Mouse (Mus musculus) forebrain, embryonic 10.5 days (tissue): ENCODE results near the gene Rorc. TPM values are rescaled to one million over a fixed set of nuclear protein-coding genes. Genes with fewer than 3 reads are reported as not detected.
A peak's percentile ranks its signal among the peaks of the same experiment; 100 is the strongest.

ENCODE experiments used
- DNase-seq: peaks from one replicate; pipeline ENCODE4 v3.0.0-alpha.2; 2017; ENCODE audit warnings: low spot score; ENCODE audit errors: extremely low spot score
- H3K27ac ChIP-seq: fragments of 300-500 bp; sonication (generic); 2 replicates; pipeline ENCODE4 v1.5.1; 2016; ENCODE audit warnings: mild to moderate bottlenecking
- H3K27me3 ChIP-seq: fragments of 300-500 bp; sonication (generic); 2 replicates; pipeline ENCODE4 v1.6.1; 2016; ENCODE audit warnings: mild to moderate bottlenecking; ENCODE audit not compliant: poor library complexity, severe bottlenecking
- H3K36me3 ChIP-seq: fragments of 300-500 bp; sonication (generic); replicated peaks from 2 replicates; pipeline ENCODE4 v1.6.1; 2016; ENCODE audit warnings: mild to moderate bottlenecking, moderate library complexity
- H3K4me1 ChIP-seq: fragments of 300-500 bp; sonication (generic); 2 replicates; pipeline ENCODE4 v1.6.1; 2016
- H3K4me3 ChIP-seq: fragments of 300-500 bp; sonication (generic); 2 replicates; pipeline ENCODE4 v1.5.1; 2016; ENCODE audit warnings: mild to moderate bottlenecking, moderate library complexity
- H3K9me3 ChIP-seq: fragments of 300-500 bp; sonication (generic); 2 replicates; pipeline ENCODE4 v1.6.1; 2016; ENCODE audit warnings: mild to moderate bottlenecking, moderate library complexity
- WGBS: fragments of 180-500 bp; shearing (Covaris S2); methylation state at CpG from one replicate; pipeline ENCODE4 v1.1.7; 2016; 5-methylcytosine and 5-hydroxymethylcytosine counted together
- polyA plus RNA-seq: library from polyadenylated mRNA; unstranded; fragments of >200 nt; fragmentation: Nextera tagmentation; extraction: Ambion mirVana; gene quantifications from 2 replicates; pipeline ENCODE4 v1.2.1, GENCODE M21; 2016

Rorc gene
- polyA plus RNA-seq, 1 experiment from 2014 or later = 0.36 TPM

DNA sequence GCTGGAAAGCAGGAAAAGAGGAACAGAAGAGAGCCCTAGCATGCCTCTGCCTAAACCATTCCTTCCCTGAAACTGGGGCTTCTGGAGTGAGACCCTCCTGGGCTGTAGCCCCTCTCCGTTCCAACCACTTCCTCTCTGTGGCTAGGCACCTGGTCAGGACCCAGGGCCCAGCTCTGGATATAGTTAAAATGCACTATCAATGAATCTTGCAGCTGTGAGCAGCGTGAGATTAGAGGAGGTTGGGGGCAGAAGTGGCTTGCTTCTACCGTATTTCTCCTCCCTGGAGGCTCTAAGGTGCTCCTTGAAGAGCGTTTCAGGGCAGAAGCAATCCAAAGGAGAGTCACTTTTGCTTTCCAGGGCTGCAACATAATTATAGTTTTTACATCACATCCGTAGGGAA lies 9.7 kb downstream of the Rorc start:
- 85% methylated on average over 5 of the region's 5 CpGs for WGBS

DNA sequence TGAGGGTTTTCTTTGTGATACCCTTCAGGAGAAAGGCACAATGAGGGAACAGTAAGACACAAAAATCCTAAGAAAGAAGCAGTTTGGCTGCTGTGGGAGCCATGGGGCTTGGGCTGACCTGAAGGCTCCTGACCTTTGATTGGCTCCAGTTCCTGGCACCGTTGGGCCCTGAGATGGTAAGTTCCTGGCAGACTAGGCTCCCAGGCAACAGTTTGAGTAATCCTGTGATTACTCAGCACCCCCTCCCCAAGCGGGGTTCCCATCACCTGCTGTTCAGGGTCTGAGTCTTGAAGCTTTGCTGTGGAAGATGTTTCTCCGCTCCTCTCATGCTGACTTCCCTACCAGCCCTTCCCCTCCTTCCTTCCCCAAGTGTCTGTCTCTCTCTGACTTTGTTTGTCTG lies 10.9 kb downstream of the Rorc start:
- Histone ChIP-seq H3K27me3 (no peaks in the 10 kb centered on the region), H3K27ac (no peak overlapping the region), H3K9me3 (no peaks in the 10 kb centered on the region), H3K4me1 (peaks cover 9% of the 10 kb centered on the region), H3K4me3 (no peak overlapping the region), H3K36me3 (no peaks in the 10 kb centered on the region)
- no peak for DNase-seq
- WGBS = 65% methylated on average over 3 of the region's 3 CpGs

More for the DNA sequence above, 9.7 kb downstream of the Rorc start:
- DNase-seq = no peak
- no peaks in the 10 kb centered on the region for H3K36me3 ChIP-seq
- peaks cover 2% of the 10 kb centered on the region; the same call in 1 of the 2 replicates for H3K27me3 ChIP-seq
- H3K9me3 ChIP-seq = no peaks in the 10 kb centered on the region
- H3K27ac ChIP-seq = no peak overlapping the region
- H3K4me3 ChIP-seq = no peak overlapping the region
- H3K4me1 ChIP-seq = peaks cover 10% of the 10 kb centered on the region

GRCm38 (mm10) chr3:94386671-94387070 lies 14.1 kb downstream of the Rorc start:
- 78% methylated on average over 4 of the region's 4 CpGs for WGBS
- Histone ChIP-seq H3K9me3 (no peaks in the 10 kb centered on the region), H3K4me1 (no peaks in the 10 kb centered on the region), H3K36me3 (no peaks in the 10 kb centered on the region), H3K4me3 (no peak overlapping the region), H3K27ac (no peak overlapping the region), H3K27me3 (no peaks in the 10 kb centered on the region)
- DNase-seq = no peak

- DNase-seq = no peak
- Histone ChIP-seq H3K27ac (no peak overlapping the region), H3K4me3 (no peak overlapping the region), H3K27me3 (no peaks in the 10 kb centered on the region), H3K9me3 (no peaks in the 10 kb centered on the region), H3K4me1 (no peaks in the 10 kb centered on the region), H3K36me3 (no peaks in the 10 kb centered on the region)
- 94% methylated on average over 10 of the region's 10 CpGs for WGBS
Measured at GRCm38 (mm10) chr3:94387391-94387790, 14.8 kb downstream of the Rorc start.

DNA sequence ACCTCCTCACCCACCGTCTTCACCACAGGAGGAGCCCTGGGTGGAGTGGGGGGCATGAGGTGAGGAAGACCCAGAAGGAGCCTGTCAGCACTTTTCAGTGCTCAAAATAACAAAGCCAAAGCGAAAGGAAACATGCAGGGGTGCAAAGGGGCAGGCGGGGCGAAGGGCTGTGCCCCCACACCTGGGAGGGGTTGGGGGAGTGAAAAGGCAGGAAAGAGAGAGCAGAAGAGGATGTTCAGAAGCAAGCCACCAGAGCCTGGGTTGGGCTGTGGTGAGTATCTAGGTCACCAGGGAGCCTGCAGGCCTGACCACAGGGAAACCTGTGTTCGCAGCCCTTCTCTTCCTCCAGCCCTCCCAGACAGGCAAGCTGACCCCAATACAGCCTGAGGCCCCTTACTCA lies 15.5 kb downstream of the Rorc start:
- WGBS = 87% methylated on average over 5 of the region's 5 CpGs
- H3K9me3 ChIP-seq = no peaks in the 10 kb centered on the region
- H3K27me3 ChIP-seq = no peaks in the 10 kb centered on the region
- no peak for DNase-seq
- no peak overlapping the region for H3K4me3 ChIP-seq
- H3K36me3 ChIP-seq = no peaks in the 10 kb centered on the region
- H3K27ac ChIP-seq = no peak overlapping the region
- H3K4me1 ChIP-seq = no peaks in the 10 kb centered on the region

- WGBS = 96% methylated on average over 16 of the region's 16 CpGs
- Histone ChIP-seq H3K4me1 (no peaks in the 10 kb centered on the region; the same call in 1 of the 2 replicates), H3K27ac (no peak overlapping the region), H3K4me3 (no peak overlapping the region), H3K9me3 (no peaks in the 10 kb centered on the region), H3K36me3 (no peaks in the 10 kb centered on the region), H3K27me3 (no peaks in the 10 kb centered on the region)
- no peak for DNase-seq
Measured at GRCm38 (mm10) chr3:94389420-94389819, 16.8 kb downstream of the Rorc start.

DNA sequence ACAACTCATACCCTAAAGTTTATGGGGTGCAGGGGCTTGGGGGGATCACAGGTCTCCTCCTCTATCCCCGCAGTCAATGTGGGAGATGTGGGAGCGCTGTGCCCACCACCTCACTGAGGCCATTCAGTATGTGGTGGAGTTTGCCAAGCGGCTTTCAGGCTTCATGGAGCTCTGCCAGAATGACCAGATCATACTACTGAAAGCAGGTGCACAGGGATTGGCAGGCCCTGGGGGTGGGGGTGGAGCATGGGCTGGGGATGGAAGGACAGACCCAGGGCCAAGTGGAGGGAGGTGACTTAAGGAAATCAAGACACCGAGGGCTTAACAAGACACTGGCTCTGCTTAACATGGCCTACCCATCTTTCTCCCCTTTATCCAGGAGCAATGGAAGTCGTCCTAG lies 18.4 kb downstream of the Rorc start:
- no peak for DNase-seq
- H3K9me3 ChIP-seq = no peaks in the 10 kb centered on the region
- no peaks in the 10 kb centered on the region for H3K27me3 ChIP-seq
- H3K4me3 ChIP-seq = no peak overlapping the region
- H3K27ac ChIP-seq = no peak overlapping the region
- no peaks in the 10 kb centered on the region for H3K36me3 ChIP-seq
- H3K4me1 ChIP-seq = no peaks in the 10 kb centered on the region; the same call in 1 of the 2 replicates
- WGBS = 85% methylated on average over 5 of the region's 5 CpGs

DNA sequence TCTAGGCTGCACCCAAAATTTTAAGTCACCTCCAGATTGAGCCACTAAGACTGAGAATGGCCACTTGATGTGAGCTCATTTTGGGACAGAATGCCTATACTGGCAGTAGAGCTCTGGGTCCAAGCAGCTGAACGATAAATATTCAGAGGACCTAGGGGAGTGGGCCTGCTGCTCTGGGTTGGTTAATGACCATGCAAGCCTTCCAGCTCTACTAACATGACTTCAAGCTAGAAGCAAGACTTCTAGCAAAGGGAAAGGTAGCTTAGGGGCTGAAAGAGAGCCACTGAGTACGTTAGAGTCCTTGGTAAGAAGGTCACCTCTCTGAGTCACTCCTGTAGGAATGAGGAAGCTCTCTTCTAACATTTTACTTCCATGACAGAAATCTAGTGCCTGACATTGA lies 19.5 kb downstream of the Rorc start:
- Histone ChIP-seq H3K36me3 (no peaks in the 10 kb centered on the region), H3K4me1 (no peaks in the 10 kb centered on the region; the same call in 1 of the 2 replicates), H3K4me3 (no peak overlapping the region), H3K27ac (no peak overlapping the region), H3K9me3 (no peaks in the 10 kb centered on the region), H3K27me3 (peaks cover 9% of the 10 kb centered on the region)
- no peak for DNase-seq
- WGBS = 77% methylated on average over 2 of the region's 2 CpGs

GRCm38 (mm10) chr3:94393049-94393448 lies 20.5 kb downstream of the Rorc start:
- 78% methylated on average over 4 of the region's 4 CpGs for WGBS
- Histone ChIP-seq H3K9me3 (no peaks in the 10 kb centered on the region), H3K27ac (no peak overlapping the region), H3K4me3 (no peak overlapping the region), H3K27me3 (peaks cover 18% of the 10 kb centered on the region), H3K36me3 (no peaks in the 10 kb centered on the region), H3K4me1 (no peaks in the 10 kb centered on the region; the same call in 1 of the 2 replicates)
- DNase-seq = no peak

GRCm38 (mm10) chr3:94396336-94396735 lies 23.7 kb downstream of the Rorc start:
- Histone ChIP-seq H3K36me3 (no peaks in the 10 kb centered on the region), H3K27ac (no peak overlapping the region), H3K4me1 (peaks cover 19% of the 10 kb centered on the region), H3K9me3 (no peaks in the 10 kb centered on the region), H3K27me3 (peaks cover 51% of the 10 kb centered on the region), H3K4me3 (no peak overlapping the region)
- 72% methylated on average over 1 of the region's 1 CpGs for WGBS
- no peak for DNase-seq

- peaks cover 56% of the 10 kb centered on the region for H3K27me3 ChIP-seq
Measured at GRCm38 (mm10) chr3:94396851-94397250, 24.3 kb downstream of the Rorc start.

DNA sequence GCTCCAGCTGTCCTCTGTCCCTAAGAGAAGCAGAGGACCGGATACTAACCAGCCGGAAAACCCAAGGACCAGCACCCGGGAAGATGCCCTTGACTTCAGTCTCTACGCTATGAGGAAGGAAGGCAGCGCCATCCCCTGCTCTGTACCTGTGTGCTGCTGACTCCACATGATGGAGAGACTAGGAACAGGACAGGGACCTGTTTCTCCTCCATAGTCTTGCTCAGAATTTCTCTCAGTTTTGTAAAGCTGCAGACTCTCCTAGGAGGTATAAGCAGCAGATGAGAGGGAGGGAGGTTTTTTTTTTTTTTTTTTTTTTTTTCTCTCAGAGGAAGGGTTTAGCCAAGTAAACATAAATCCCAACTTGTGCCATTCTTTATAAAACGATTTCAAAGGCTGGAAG lies 25.6 kb downstream of the Rorc start, which contains the start of gene Lingo4:
Gene Lingo4, plus strand, starts transcription at position 301 of the 400 bp plus-strand sequence.
- no peak for DNase-seq
- Histone ChIP-seq H3K4me3 (peak within 1 kb of the TSS; percentile 52), H3K9me3 (no peaks in the 10 kb centered on the region), H3K27me3 (peaks cover 70% of the 10 kb centered on the region), H3K4me1 (peaks cover 25% of the 10 kb centered on the region), H3K27ac (peak within 1 kb of the TSS; percentile 67), H3K36me3 (no peaks in the 10 kb centered on the region)
- WGBS = 71% methylated on average over 6 of the region's 6 CpGs

More at GRCm38 (mm10) chr3:94396851-94397250, 24.3 kb downstream of the Rorc start:
- H3K27ac ChIP-seq = no peak overlapping the region
- no peak overlapping the region for H3K4me3 ChIP-seq
- no peak for DNase-seq
- 86% methylated on average over 4 of the region's 4 CpGs for WGBS
- H3K9me3 ChIP-seq = no peaks in the 10 kb centered on the region
- no peaks in the 10 kb centered on the region for H3K36me3 ChIP-seq
- H3K4me1 ChIP-seq = peaks cover 19% of the 10 kb centered on the region

- Histone ChIP-seq H3K4me1 (peaks cover 31% of the 10 kb centered on the region), H3K27ac (peak overlapping the region; percentile 67), H3K36me3 (no peaks in the 10 kb centered on the region), H3K9me3 (no peaks in the 10 kb centered on the region), H3K27me3 (peaks cover 78% of the 10 kb centered on the region), H3K4me3 (peak overlapping the region; percentile 52)
- WGBS = 3% methylated on average over 20 of the region's 20 CpGs
- peak; percentile 29 for DNase-seq
Measured at GRCm38 (mm10) chr3:94398943-94399481, 26.4 kb downstream of the Rorc start.
